Mouse (Mus musculus) left cerebral cortex, postnatal 10 days (tissue): Measurements from ENCODE around the gene Pou6f2. TPM values are rescaled to one million over a fixed set of nuclear protein-coding genes. Genes with fewer than 3 reads are reported as not detected.

Experiments
- DNase-seq, 2 experiments: peaks; one replicate each; pipeline ENCODE4 v3.0.0; 2021 to 2022; ENCODE audit warnings: low spot score in 2 of 2, mixed read lengths in 1 of 2; ENCODE audit errors: extremely low spot score in 1 of 2
- intact Hi-C: fragments of 180-260 bp; cut with DNase I; formaldehyde crosslinking; loops from one replicate; pipeline ENCODE4 v1.15.1; 2025
- total RNA-seq, 2 experiments: library from RNA; stranded (reverse); gene quantifications; 2 replicates each; pipeline ENCODE4 v1.2.3; 2021

The Pou6f2 gene
- total RNA-seq, 2 experiments from 2014 or later: 4.1 to 4.7 TPM

DNA sequence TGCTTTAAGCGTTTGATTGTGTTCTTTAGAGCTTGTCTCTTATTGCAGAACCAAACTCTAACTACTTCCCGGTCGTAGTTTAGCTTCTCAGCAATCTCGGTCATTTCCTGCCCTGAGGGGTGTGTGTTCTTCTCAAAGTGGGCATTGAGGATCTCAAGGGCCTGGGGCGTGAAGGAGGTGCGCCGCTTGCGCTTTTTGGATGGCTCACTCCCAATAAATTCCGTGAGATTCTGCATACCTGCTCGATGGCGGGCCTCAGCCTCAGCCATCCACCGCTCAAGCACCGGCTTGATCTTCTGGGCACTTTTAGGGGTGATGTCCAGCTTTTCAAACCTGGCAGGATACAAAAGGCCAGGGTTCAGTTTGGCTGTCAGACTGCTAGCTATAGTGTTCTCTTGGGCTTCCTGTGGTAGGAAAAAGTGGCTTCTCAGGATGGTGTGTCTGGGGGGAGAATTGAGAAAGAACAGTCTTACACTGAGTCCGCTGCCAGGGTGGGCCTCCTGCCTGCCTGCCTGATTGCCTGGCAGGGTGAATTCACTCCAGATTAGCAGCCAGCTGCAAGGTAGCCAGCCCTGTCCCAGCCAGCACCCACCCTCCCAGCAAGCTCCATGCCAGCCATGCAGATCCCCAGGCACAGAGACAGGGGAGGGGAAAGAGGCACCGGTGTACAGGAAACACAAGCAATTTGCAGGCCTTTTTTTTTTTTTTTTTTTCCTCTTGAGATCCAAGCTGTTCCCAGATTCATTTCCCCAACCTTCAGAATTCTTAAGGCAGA is 272.1 kb downstream of the Pou6f2 start:
- intact Hi-C loops: loop anchor here (10.0 kb wide), 3 partner anchors 209 to 689 kb away; no protein-coding TSS in a partner anchor
- DNase-seq: peak; percentile 31 to 53

DNA sequence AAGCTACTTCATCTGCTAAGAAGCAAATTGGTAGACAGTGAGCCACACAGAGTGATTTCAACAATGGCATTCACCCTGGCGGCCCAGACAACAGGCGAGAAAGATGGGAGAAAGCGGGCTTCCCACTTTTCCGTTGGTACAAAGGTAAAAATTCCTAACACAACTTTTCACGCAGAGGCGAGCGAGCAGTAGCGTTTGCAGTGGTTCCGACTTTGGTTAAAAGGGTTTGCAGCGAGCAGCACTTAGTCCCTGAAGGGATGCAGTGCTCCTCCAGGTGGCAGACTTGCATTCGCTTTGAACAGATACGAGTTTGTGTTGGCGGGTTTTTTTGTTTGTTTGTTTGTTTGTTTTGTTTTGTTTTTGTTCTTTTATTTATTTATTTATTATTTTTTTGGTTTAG is 273.1 kb downstream of the Pou6f2 start:
- peak; percentile 44 to 56 for DNase-seq
- intact Hi-C loops: loop anchor here (5.0 to 10.0 kb wide), 4 partner anchors 210 to 690 kb away; no protein-coding TSS in a partner anchor

DNA sequence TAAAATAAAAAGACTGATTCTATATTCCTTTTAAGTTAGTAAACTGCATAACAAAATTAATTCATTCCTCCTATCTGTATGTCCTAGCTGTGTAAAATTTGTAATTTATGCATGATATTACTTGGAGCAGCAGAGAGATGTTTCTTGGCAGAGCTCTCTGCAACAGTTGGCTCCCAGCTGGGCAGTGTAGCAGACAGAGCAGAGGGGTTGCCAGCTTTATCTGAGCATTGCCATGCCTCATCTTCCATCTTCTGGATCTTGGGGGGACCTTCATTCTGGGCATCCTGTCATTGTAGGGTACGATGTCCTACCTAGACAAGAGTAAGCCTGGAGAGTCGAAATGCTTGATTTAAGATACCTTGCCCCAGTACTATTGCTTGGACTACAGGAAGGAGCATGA is 277.1 kb downstream of the Pou6f2 start:
- no peak for DNase-seq

GRCm38 (mm10) chr13:18081443-18082119 is 315.9 kb downstream of the Pou6f2 start:
- intact Hi-C loops: no loop called here
- DNase-seq: no peak

More for the DNA sequence above, 277.1 kb downstream of the Pou6f2 start:
- intact Hi-C loops: loop anchor here (5.0 to 10.0 kb wide), 4 partner anchors 214 to 694 kb away; no protein-coding TSS in a partner anchor
